Mouse (Mus musculus) adrenal gland, adult 18-20 months (tissue): ENCODE data around the gene Fkbp10. TPM values are rescaled to one million over a fixed set of nuclear protein-coding genes. Genes with fewer than 3 reads are reported as not detected.

Experiments
- DNase-seq, 2 experiments: peaks; one replicate each; pipeline ENCODE4 v3.0.0; 2021 to 2022; ENCODE audit warnings: low spot score in 2 of 2
- long read RNA-seq, 2 experiments: library from polyadenylated mRNA; stranded (forward); transcript quantifications; one replicate each; pipeline ENCODE4 v2.0.0; 2021
- total RNA-seq, 2 experiments: library from RNA; stranded (reverse); gene quantifications; 1 replicate in 1 of 2; 2 replicates in 1 of 2; pipeline ENCODE4 v1.2.3; 2021

Fkbp10 gene
- total RNA-seq, result 10 to 100 TPM; 13.4 to 19.0 TPM
- long read RNA-seq, experiment 1, transcript Fkbp10-201 (10 exons, 2,584 nt), result major isoform, 28 of 33 reads
- long read RNA-seq, experiment 1, partial matches to known transcripts, result 1 of 33 reads
- long read RNA-seq, experiment 1, other reads (novel, unspliced or antisense), result 4 of 33 reads
- long read RNA-seq, experiment 2, transcript Fkbp10-201 (10 exons, 2,584 nt), result major isoform, 29 of 41 reads
- long read RNA-seq, experiment 2, partial matches to known transcripts, result 8 of 41 reads
- long read RNA-seq, experiment 2, other reads (novel, unspliced or antisense), result 4 of 41 reads

DNA sequence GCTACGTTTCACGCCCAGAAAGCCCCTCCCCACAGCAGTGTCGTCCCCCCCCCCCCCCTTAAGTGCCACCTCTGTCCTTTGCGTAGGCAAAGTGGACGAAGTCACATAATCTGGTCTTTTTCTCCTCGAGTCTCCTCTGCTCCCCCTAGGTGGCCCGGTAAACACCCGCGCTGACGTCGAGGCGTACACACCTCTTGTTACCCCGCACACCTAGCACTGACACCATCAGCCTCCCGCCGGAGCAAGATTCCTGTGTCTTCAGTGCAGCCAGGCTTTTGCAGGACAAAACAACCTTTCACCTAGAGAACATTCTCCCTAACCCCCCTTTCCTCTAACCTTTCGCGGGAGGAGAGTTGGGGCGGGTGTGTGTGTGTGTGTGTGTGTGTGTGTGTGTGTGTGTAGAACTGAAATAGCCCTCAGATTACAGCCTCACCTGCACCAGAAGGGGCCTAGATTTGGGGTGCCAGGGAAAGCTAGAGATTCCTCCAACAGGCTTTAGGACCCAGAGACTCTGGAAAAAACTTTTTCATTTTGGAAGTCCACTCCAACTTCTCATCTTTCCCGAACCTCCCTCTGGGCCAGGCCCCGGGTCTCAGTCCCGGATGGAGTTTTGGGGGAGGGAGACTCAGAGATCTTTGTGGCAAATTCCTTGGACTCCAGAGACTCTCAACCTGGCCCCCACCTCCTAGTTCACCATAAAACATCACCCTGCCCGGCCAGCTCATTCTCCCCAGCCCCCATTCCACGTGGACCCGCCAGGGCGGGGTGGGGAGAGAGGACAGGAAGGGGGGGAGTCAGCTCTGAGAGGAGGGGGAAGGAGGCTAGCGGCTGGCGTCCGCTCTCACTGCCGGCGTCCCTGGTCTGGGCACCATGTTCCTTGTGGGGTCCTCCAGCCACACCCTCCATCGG is at the start of gene Fkbp10:
Gene Fkbp10, plus strand, starts transcription at position 784 of the 909 bp plus-strand sequence.
- peak; percentile 54 to 61 for DNase-seq

DNA sequence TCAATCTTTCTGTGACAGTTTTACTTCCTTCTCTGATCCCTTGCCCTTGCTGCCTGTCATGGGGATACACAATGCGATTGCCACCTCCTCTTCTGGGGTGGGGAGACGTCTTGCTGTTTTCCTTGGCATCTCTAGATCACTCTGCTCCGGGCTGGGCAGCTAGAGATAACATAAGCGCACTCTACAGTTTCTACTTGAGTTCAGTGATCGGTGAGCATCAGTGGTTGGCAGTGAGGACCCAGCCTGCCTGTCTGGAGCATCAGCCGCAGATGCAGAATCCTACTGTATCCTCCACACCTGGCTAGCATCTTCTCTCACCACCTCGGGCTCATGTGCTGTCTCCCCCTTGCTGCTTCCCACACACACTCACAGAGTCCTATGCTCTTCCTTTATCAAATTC is 46.4 kb upstream of the Fkbp10 start:
- no peak for DNase-seq

GRCm38 (mm10) chr11:100369822-100370221 is 45.7 kb upstream of the Fkbp10 start:
- no peak for DNase-seq

DNA sequence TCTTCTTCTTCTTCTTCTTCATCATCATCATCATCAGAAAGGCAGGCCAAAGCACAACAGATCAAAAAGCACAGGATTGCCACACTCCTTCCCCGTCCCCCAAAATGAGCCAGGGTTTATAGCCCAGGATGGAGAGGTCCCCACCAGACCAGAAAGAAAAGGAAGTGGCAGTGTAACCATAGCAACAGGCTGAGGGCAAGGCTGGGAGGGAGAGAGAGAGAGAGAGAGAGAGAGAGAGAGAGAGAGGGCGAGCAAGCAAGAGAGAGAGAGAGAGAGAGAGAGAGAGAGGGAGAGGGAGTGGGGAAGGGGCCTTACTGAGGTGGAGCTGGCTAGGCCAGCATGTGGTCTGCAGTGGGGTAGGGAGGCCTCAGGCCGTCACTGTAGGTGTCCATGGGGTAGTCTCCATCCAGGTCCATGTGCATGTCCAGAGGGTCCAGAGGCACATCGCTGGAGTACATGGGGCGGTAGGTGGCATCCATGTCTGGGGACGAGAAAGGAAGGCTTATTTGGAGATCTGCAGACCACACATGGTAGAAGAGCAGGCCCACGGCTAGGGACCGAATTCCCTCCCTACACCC is 43.4 kb upstream of the Fkbp10 start:
- DNase-seq, result no peak

DNA sequence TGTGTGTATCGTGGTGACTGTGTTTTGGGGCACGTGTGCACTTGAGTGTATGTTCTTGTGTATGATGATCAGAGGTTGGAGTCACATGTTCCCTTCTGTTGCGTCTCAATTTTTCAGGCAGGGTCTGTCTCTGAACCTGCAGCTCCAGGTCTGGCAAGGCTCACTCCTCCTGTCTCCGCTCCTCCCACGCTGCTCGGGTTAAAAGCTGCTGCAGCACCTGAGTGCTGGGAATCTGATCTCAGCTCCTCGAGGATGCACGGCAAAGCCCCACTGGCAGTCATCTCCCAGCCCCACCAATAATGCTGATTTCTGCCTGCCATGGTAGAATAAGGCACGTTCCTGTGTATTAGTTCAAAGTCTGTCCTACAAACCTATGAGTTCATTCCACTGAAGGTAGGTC is 40.4 kb upstream of the Fkbp10 start:
- DNase-seq, result no peak

DNA sequence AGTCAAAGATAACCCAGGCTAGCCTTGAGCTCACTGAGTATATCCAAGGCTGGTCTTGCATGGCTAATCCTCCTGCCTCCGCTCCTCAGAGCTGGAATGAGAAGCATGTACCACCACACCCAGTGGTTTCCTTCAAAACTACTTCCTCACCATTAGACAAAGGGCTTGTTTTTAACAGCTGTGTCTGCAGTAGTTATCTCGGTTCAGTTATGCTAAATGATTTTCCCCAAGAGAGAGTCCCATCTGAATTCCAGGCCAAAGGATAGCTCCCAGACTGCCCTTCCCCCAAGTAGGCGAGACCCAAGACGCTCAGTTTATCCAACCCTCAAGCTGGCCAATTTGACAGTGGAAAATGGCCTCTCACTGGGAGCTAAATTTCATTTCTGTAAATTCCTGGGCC is 39.5 kb upstream of the Fkbp10 start:
- no peak for DNase-seq

DNA sequence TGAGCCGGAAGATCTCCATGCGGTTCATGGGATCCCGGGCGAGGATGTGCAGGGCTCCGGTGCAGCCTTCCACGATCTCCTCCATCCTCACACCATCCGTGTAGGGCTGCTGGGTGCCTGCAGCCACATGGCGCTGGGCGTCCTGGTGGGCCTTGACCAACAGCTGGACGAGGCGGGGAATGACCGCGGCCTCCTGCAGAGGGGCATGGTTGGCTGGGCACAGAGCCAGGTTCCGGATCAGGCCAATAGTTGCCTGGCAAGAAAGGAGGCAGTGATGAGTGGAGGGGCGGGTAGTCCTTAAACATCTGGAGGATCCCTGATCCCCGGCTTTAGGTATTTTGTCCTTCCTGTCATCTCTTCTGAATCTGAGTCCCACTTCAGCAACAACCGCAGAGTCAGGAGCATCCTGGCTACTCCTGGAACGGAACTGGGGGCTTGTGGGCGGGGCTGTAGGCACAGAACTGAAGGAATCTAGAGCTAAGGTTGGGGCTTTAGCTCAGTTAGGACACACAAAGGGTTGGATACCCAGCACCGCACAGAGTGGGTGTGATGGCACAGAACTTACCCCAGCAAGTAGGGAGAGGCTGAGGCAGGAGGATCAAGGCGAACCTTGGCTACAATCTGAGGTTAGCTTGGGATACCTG is 38.6 kb upstream of the Fkbp10 start:
- DNase-seq, result no peak

DNA sequence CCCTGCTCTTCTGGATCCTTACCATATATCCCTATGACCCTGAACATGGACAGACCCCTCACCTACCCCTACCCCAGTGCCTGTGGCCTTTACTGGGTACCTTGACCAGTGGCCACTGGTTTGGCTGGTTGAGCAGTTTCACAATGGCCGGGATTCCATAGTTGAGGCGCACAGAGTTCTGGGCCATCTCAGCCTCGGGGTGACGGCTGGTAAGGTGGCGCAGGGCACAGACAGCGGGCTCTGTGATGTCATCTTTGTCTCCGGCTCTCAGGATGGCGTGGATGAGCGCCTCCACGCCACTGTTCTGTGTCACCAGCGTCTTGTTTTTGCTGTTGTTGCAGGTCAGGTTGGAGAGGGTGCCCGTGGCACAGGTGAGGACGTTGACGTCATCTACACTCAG is 37.5 kb upstream of the Fkbp10 start:
- no peak for DNase-seq

GRCm38 (mm10) chr11:100378446-100378845 is 37.1 kb upstream of the Fkbp10 start:
- no peak for DNase-seq

DNA sequence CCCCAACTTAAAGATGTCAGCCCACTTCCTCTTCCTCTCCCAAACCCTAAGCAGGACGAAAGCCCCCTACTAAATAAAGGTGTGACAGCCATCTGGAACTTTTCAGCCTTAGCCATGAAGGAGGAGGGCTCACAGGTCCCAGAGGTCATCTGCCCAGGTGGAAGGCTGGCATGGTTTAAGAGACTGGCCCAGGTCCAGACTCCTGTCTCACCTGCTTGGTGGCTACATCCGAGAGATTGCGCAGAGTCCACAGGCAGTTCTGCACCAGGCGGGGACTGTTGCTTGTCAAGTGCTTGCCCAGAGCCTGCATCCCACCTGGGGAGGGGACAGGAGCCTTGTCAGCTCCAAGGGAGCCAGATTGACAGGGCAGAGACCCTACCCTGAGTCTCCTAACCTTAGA is 36.2 kb upstream of the Fkbp10 start:
- no peak for DNase-seq

- DNase-seq, result no peak
Measured at GRCm38 (mm10) chr11:100382682-100383081, 32.8 kb upstream of the Fkbp10 start.

DNA sequence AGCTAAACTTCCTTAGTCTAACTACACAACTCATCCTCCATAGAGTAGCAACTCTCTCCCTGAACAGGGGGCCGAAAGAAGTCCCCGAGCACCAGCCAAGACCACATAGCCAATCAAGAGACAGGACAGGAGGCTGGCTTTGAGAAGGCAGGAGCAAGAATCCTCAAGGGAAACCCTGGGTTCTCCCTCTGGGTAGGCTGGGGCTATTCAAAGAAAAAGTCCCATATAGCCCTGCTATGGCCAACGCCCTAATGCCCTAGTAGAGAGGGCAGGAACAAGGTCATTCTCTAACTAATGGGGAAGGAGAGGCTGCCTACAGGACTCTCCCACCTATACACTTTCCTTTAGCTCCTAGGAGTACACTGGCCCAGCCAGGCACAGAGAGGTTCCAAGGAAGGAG is 30.5 kb upstream of the Fkbp10 start:
- DNase-seq, result no peak

DNA sequence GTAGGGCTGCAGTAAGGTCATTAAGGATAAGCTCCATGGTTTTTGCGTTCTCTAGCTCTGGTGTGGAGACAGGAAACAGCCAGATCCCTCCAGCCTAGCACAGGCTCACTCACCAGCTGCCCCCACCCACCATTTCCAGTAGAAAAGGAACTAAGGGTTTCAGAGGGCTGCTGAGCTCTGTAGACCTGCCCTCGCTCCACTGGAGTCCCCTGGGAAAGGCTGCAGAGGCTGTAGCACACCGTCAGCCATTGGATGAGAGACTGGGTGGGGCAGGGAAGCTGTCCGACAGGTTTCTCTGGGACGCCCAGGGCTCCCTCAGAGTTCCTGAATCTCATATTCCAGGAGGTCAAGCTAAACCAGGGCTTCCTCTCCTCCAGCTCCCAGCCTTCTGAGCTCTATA is 28.9 kb upstream of the Fkbp10 start:
- no peak for DNase-seq

DNA sequence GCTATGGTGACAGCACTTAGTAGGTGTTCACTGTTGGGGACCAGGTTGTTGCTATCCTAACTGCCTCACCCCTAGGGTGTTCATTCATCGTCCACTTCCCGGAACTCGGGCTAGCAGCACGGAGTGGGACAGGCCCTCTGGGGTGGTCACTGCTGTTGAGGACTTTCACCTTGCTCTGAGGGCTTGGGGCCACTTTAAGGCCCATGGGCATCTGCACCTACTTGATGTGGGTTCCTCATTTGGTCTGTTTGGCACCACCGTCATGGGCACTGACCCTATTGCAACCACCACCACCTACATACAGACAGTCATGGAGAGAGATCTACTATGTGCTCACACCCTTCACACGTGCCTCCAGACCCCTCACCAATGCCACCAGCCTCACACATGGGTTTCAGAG is 28.4 kb upstream of the Fkbp10 start:
- DNase-seq, result no peak

GRCm38 (mm10) chr11:100387589-100388375 is 27.7 kb upstream of the Fkbp10 start:
- no peak for DNase-seq

DNA sequence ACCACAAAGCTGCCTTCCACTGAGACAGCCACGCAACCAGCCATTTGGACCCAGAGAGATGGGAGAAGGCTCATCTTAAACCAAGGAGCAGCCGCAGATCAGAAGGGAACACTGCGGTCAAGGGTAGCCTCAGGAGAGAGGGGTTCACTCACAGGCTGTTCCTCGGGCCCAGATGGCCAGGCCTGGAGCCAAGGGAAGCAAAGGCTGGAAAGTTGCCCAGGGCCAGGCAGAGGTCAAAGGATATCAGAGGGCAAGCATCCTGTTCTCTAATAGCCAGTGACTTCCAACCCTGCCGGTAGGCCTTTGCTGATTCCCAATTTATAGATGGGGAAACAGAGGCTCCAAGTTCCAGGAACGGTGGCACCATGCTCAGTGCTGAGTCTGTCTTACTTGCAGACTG is 26.9 kb upstream of the Fkbp10 start:
- DNase-seq, result peak in 1 of 2 experiments; percentile 72

DNA sequence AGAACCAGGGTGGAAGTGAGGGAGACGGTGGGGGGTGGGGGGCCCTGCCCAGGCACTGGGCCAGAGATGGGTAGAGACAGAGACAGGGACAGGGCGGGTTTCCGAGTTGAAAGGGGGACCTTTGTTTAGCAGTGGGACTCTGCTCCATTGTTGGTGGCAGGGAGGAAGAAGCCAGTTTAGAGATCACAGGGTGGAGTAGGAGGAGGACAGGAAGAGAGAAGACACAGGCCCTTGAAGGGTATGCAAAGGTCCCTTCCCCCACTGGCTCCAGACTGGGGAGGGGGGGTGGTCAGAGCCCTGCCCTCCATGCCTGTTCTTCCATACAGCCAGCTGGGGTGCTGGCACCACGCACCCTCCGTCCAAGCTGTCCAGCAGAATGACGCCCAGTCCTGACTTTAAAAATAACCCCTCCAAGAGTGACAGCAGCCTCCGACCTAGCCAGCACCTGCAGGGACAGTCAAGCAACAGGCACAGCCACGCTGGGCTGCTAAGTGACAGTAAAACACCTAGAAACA is 25.5 kb upstream of the Fkbp10 start:
- DNase-seq, result no peak

- DNase-seq, result peak in 1 of 2 experiments; percentile 47
Measured at GRCm38 (mm10) chr11:100391081-100391883, 24.2 kb upstream of the Fkbp10 start.

DNA sequence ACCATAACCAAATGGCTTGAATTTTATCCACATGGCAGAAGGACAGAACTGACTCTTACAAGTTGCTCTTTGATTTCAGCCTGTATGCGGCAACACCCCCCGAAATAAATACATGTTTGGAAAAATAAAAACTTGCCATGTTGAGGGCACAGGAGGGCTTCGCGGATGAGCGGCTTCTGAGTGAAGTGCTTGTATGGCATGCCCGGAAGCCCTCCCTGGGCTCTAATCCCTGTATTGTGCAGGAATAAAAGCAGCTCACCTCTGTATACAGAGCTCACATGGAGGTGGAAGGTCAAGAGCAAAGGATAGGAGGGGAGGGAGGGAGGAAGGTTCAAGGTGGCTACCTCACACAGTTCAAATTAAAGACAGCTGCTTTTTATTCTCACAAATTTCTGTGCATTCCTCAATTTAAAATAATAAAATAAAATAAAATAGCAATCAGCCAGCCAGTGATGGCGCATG is 23.6 kb upstream of the Fkbp10 start:
- DNase-seq, result no peak

GRCm38 (mm10) chr11:100392958-100393357 is 22.5 kb upstream of the Fkbp10 start:
- no peak for DNase-seq
